ENCODE assay signal across 11 mouse cellular contexts in the genomic region with DNA sequence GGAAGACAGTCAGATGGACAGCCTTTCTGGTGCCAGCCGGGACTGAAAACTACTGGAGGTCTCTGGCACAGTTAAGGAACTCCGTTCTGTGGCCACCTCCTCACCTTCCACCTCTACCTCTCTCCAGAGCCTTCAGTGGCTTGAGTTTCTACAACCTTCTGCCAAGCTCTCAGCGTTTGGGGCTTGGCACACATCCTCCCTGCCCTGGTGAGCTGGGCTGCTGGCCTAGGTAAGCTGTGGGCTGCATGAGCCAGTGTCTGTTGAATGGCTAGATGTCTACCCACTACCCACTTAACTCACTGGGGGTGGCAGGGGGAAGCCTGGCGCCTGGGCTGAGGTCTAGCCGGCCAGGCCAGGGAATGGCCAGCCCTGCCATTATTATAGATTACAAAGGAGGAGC. TPM values are rescaled to one million over a fixed set of nuclear protein-coding genes. Genes with fewer than 3 reads are reported as not detected.
A peak's percentile ranks its signal among the peaks of the same experiment; 100 is the strongest.
DNase-seq lines count a peak whose midpoint lies in the region; ATAC-seq and TF ChIP-seq lines count a peak whose summit lies in the region.
"Had no signal": no experiment of that assay in that cellular context is flagged by ENCODE, and none has a peak within 500 bp of the region (broad histone marks: within the 10 kb centered on the region; RNA-seq: fewer than 3 reads in every experiment).

No protein-coding gene starts in this region.

- DNase-seq in heart, adult 2 months = peak; percentile 38 to 62
- no peak for DNase-seq in heart, postnatal 25 days (ENCODE audit: low spot score)
- DNase-seq in cerebellum, adult 18-20 months = peak; percentile 69 to 74
- no peak for DNase-seq in thymus, postnatal 36 days
- DNase-seq in kidney, postnatal 4 days = no peak
- no peak for DNase-seq in thymus, postnatal 25 days

- peaks cover 2% of the 10 kb centered on the region; the same call in 1 of the 2 replicates for H3K36me3 ChIP-seq in heart, adult 2 months (ENCODE audit: control insufficient read depth, insufficient read depth, low read length)
- H3K36me3 ChIP-seq in hindbrain, embryonic 15.5 days = no peaks in the 10 kb centered on the region
- H3K36me3 ChIP-seq: embryonic facial prominence, embryonic 12.5 days had no signal

- H3K9ac ChIP-seq in heart, adult 2 months (ENCODE audit: low read depth, low read length) = peak overlapping the region; percentile 56
- no peak overlapping the region for H3K9ac ChIP-seq in hindbrain, embryonic 15.5 days
- H3K9ac ChIP-seq: embryonic facial prominence, embryonic 12.5 days had no signal

- no peaks in the 10 kb centered on the region for H3K27me3 ChIP-seq in heart, adult 2 months (ENCODE audit: control insufficient read depth, insufficient read depth, low read length)
- H3K27me3 ChIP-seq in hindbrain, embryonic 15.5 days = no peaks in the 10 kb centered on the region
- H3K27me3 ChIP-seq: embryonic facial prominence, embryonic 12.5 days had no signal

- H3K27ac ChIP-seq in heart, adult 2 months = peak overlapping the region; percentile 80
- H3K27ac ChIP-seq in cortical plate, adult 2 months (ENCODE audit: insufficient read depth, low read length) = peak overlapping the region; percentile 48
- peak overlapping the region; percentile 28; the same call in 1 of the 2 replicates for H3K27ac ChIP-seq in hindbrain, embryonic 15.5 days (replicated peaks)
- H3K27ac ChIP-seq: embryonic facial prominence, embryonic 12.5 days had no signal

- TF ChIP-seq CTCF in heart, adult 2 months (IDR thresholded peaks at IDR 0.05) = no peak
- TF ChIP-seq CTCF in cortical plate, adult 2 months (IDR thresholded peaks at IDR 0.05; ENCODE audit: extremely low read depth, insufficient read depth, low read length) = no peak

- WGBS in heart, adult 2 months = 45% methylated on average over 5 of the region's 5 CpGs
- 28% methylated on average over 5 of the region's 5 CpGs for WGBS in hindbrain, embryonic 15.5 days

- peaks cover 3% of the 10 kb centered on the region; the same call in 1 of the 2 replicates for H3K4me1 ChIP-seq in heart, adult 2 months (ENCODE audit: control insufficient read depth, insufficient read depth, low read length)
- H3K4me1 ChIP-seq in cortical plate, adult 2 months (ENCODE audit: control insufficient read depth, insufficient read depth, low read length) = no peaks in the 10 kb centered on the region
- H3K4me1 ChIP-seq in hindbrain, embryonic 15.5 days (replicated peaks) = peaks cover 22% of the 10 kb centered on the region

- H3K4me3 ChIP-seq in heart, adult 2 months = peak overlapping the region; percentile 4; the same call in 1 of the 2 replicates
- H3K4me3 ChIP-seq in cortical plate, adult 2 months (ENCODE audit: insufficient read depth, low read length) = 0 out of 2 replicates have a peak overlapping the region, but pooled peaks have one; percentile 6
- H3K4me3 ChIP-seq in hindbrain, embryonic 15.5 days = no peak overlapping the region
- H3K4me3 ChIP-seq: embryonic facial prominence, embryonic 12.5 days had no signal

- TF ChIP-seq POLR2A in heart, adult 2 months (IDR thresholded peaks at IDR 0.05; ENCODE audit: insufficient read depth, low read depth, low read length) = no peak
- TF ChIP-seq POLR2A in cortical plate, adult 2 months (IDR thresholded peaks at IDR 0.05; ENCODE audit: extremely low read depth, insufficient read depth, low read length) = no peak

- H3K4me2 ChIP-seq in hindbrain, embryonic 15.5 days = peak overlapping the region; percentile 23; the same call in 1 of the 2 replicates
- H3K4me2 ChIP-seq: embryonic facial prominence, embryonic 12.5 days had no signal

- ATAC-seq in hindbrain, embryonic 15.5 days (ENCODE audit: low FRiP score, low read depth) = no peak

- no peaks in the 10 kb centered on the region for H3K9me3 ChIP-seq in hindbrain, embryonic 15.5 days
- H3K9me3 ChIP-seq: embryonic facial prominence, embryonic 12.5 days had no signal

- intact Hi-C loops in heart, adult 2 months (cut with DNase I) = loop anchor here (5.0 kb wide), 1 partner anchor 34 kb away; the partner anchor contains the start of gene C1qtnf5
- intact Hi-C loops in heart, postnatal 25 days (cut with DNase I) = loop anchor here (5.0 kb wide), 1 partner anchor 34 kb away; the partner anchor contains the start of gene C1qtnf5

- TF ChIP-seq EP300 in heart, adult 2 months (IDR thresholded peaks at IDR 0.05; ENCODE audit: insufficient read depth, low read depth, low read length) = no peak

- no peaks in the 10 kb centered on the region for H3K79me2 ChIP-seq in heart, adult 2 months (replicated peaks; ENCODE audit: control insufficient read depth, insufficient read depth, low read length)

RNA-seq across cellular contexts. Expression of gene Usp2, which starts 6.3 kb away (rescaled TPM):
- 100 to 1,000 TPM in 1 of 2 experiments, 10 to 100 TPM in 1; 75.8 to 206 TPM for total RNA-seq in heart, adult 2 months (2021)
- 62.8 and 73.8 TPM in 2 replicates for polyA plus RNA-seq in heart, adult 2 months (2012; rRNA removed)
- 100 to 1,000 TPM in 1 of 2 experiments, 10 to 100 TPM in 1; 77.7 to 191 TPM for total RNA-seq in heart, postnatal 25 days (2021)
- 50.1 and 50.9 TPM in 2 replicates for polyA plus RNA-seq in cortical plate, adult 2 months (2012; rRNA removed)
- 12.2 and 15.2 TPM in 2 replicates for polyA plus RNA-seq in hindbrain, embryonic 15.5 days (2015; fragmentation: Nextera tagmentation; extraction: Ambion mirVana)

RNA-seq across cellular contexts. Expression of gene Mfrp, which starts 28.4 kb away (rescaled TPM):
- under 1 TPM in 1 of 2 experiments, not detected in 1; 0.05 TPM for total RNA-seq in heart, adult 2 months (2021)
- polyA plus RNA-seq in heart, adult 2 months (2012; rRNA removed) = 0.04 and 0.12 TPM in 2 replicates
- not detected for total RNA-seq in heart, postnatal 25 days (2021)
- 0.15 and 0.35 TPM in 2 replicates for polyA plus RNA-seq in cortical plate, adult 2 months (2012; rRNA removed)
- polyA plus RNA-seq in hindbrain, embryonic 15.5 days (2015; fragmentation: Nextera tagmentation; extraction: Ambion mirVana) = 0.13 and 0.35 TPM in 2 replicates
- total RNA-seq: heart, postnatal 36 days had no signal
- polyA plus RNA-seq: liver, embryonic 16.5 days had no signal

RNA-seq across cellular contexts. Expression of gene Thy1, which starts 29.9 kb away (rescaled TPM):
- total RNA-seq in heart, adult 2 months (2021) = 10 to 100 TPM in 1 of 2 experiments, 1 to 10 TPM in 1; 6.6 to 15.5 TPM
- polyA plus RNA-seq in heart, adult 2 months (2012; rRNA removed) = 32.3 and 42.7 TPM in 2 replicates
- total RNA-seq in heart, postnatal 25 days (2021) = 10 to 100 TPM; 13.9 to 22.2 TPM
- 1,180 and 1,226 TPM in 2 replicates for polyA plus RNA-seq in cortical plate, adult 2 months (2012; rRNA removed)
- polyA plus RNA-seq in hindbrain, embryonic 15.5 days (2015; fragmentation: Nextera tagmentation; extraction: Ambion mirVana) = 7.2 and 8.2 TPM in 2 replicates

RNA-seq across cellular contexts. Expression of gene C1qtnf5, which starts 33.9 kb away (rescaled TPM):
- total RNA-seq in heart, adult 2 months (2021) = 1 to 10 TPM; 4.8 to 7.6 TPM
- 9.4 and 13.8 TPM in 2 replicates for polyA plus RNA-seq in heart, adult 2 months (2012; rRNA removed)
- total RNA-seq in heart, postnatal 25 days (2021) = 10 to 100 TPM in 1 of 2 experiments, 1 to 10 TPM in 1; 9.7 to 10.9 TPM
- 24.7 and 30.5 TPM in 2 replicates for polyA plus RNA-seq in cortical plate, adult 2 months (2012; rRNA removed)
- polyA plus RNA-seq in hindbrain, embryonic 15.5 days (2015; fragmentation: Nextera tagmentation; extraction: Ambion mirVana) = 6.6 and 8.7 TPM in 2 replicates

RNA-seq across cellular contexts. Expression of gene Gm49380, which starts 40.2 kb away (rescaled TPM):
- total RNA-seq in heart, adult 2 months (2021) = under 1 TPM; 0.21 to 0.23 TPM
- polyA plus RNA-seq in heart, adult 2 months (2012; rRNA removed) = not detected in 2 replicates
- total RNA-seq in heart, postnatal 25 days (2021) = under 1 TPM in 1 of 2 experiments, not detected in 1; 0.11 TPM
- polyA plus RNA-seq in cortical plate, adult 2 months (2012; rRNA removed) = 0.10 and 0.19 TPM in 2 replicates
- polyA plus RNA-seq in hindbrain, embryonic 15.5 days (2015; fragmentation: Nextera tagmentation; extraction: Ambion mirVana) = 0.13 TPM in 1 of 2 replicates, not detected in the other
- polyA plus RNA-seq: liver, embryonic 16.5 days had no signal

Comparison
In these comparisons a context has a peak if more than half of its experiments do, and no peak if none do; other contexts are left out.
1. DNase-seq: peak in heart, adult 2 months (2 of 2) and cerebellum, adult 18-20 months (2 of 2); none in heart, postnatal 25 days (single experiment), thymus, postnatal 36 days (0 of 2), kidney, postnatal 4 days (0 of 2) and thymus, postnatal 25 days (single experiment).
2. H3K27ac ChIP-seq: peak in every context shown above with its lines; median percentile 80 in heart, adult 2 months; 48 in cortical plate, adult 2 months; 28 in hindbrain, embryonic 15.5 days.
3. RNA of gene Thy1, which starts 29.9 kb away (polyA plus RNA-seq): 1,180 to 1,226 TPM in cortical plate, adult 2 months; 32.3 to 42.7 TPM in heart, adult 2 months and 7.2 to 8.2 TPM in hindbrain, embryonic 15.5 days; every median in the first group is over 10 times any median in the second.